Mouse (Mus musculus) erythroblast, adult 5-6 weeks (primary cell): ENCODE results near the gene Apip. TPM values are rescaled to one million over a fixed set of nuclear protein-coding genes. Genes with fewer than 3 reads are reported as not detected.
A peak's percentile ranks its signal among the peaks of the same experiment; 100 is the strongest.

Experiments used
- ATAC-seq: replicated peaks from 2 replicates; pipeline ENCODE4 v1.8.0; 2016; ENCODE audit warnings: moderate number of reproducible peaks, mild to moderate bottlenecking, moderate TSS enrichment, inconsistent platforms; ENCODE audit not compliant: poor library complexity, low FRiP score, severe bottlenecking
- total RNA-seq, 2 experiments: library from RNA; stranded (forward) in 1 of 2; stranded (reverse) in 1 of 2; fragments of 150-400 nt in 1 of 2; fragments of 200-764, 138-1000 nt in 1 of 2; gene quantifications; 2 replicates each; pipeline versions ENCODE4 v1.2.3 to v1.2.4; 2015 to 2017; ENCODE audit warnings: low replicate concordance in 2 of 2

The Apip gene
- total RNA-seq (2015; ENCODE audit: low replicate concordance): 10.7 and 38.2 TPM in 2 replicates
- total RNA-seq (2017; ENCODE audit: low replicate concordance): 16.7 and 21.2 TPM in 2 replicates

DNA sequence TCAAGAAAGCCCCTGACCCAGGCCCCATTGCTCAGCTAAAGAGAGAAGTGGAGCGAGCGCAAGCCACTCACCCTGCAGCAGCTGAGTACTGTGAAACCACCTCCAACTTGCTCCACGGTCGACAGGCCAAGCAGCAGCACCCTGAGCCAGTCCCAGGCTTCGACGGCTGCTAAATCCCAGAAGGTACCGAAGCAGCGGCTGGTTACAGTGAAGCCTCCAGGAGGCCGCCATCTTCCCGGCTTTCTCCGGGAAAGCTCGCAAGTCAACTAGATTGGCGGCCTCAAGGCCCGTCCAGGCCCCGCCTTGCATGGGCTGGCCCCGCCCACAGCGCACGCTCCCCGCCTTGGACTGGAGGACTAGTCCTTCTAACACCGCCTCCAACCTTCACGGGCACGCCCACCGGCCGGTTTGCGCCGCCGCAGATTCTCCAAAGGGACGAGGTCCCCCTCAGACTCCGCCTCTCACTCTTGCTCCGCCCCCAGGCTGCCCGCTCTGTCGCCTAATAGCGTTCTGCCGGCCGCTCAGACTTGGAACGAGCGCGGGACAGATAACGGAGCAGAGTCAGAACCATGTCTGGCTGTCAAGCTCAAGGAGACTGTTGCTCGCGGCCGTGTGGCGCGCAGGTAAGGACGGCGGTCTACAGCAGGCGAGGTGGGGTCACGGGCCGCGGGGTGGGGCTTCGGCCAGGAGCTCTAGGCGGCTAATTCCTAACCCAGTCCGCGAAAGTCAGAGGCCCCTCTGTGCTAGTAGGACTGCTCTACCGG, at the start of gene Apip, which contains the start of gene Pdhx:
Gene Apip, plus strand, starts transcription at position 457 of the 764 bp plus-strand sequence.
Gene Pdhx, minus strand, starts transcription at position 295 of the 764 bp plus-strand sequence.
- peak; percentile 95 for ATAC-seq

DNA sequence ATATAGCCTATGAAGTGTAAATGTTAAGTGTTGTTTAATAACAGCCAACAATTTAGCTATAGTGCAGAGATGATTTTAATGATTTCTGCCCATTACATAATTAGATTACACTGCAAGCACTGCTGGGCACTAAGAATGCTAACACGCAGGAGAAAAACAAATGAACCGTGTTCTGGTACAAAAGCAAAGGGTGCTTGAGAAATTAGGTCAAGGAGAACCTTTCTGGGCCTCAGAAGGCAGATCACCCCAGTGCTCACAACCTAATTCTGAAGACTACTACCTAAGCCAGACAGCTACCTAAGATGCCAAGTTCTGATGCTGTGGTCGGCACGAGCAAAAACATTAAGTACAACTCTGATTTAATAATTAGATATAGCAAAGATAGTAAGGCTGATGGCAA, 35.6 kb upstream of the Apip start:
- no peak for ATAC-seq

DNA sequence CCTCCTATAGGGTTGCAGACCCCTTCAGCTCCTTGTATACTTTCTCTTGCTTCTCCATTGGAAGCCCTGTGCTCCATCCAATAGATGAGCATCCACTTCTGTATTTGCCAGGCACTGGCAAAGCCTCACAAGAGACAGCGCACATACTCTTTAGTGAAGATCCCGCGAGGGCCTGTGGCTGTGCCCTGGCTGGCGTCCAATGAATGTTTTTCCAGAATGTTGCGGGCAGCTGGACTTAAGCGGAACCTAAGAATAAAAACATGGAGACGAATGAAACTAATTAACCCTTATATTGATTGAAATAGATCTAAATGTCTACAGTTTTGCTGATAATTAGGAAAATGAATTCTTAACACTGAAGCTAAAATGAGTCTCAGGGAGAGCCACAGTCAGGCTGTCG, 32.6 kb upstream of the Apip start:
- no peak for ATAC-seq

DNA sequence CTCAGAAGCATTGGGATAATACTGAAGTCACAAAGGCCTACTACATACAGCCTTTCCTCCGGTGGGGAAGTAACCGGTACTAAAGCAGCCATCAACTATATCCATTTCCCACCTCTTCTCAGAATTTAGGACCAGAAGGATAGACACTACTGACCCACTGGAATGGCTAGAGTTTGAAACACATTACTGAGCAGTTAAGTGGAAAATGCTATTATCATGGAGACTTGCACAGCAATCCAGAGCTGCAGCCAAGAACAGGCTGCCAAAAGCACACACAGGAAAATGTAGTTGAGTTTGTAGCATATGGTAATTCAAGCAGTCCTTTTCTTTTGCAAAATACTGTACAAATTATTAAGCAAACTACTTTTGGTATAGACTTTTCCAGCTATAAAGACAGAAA, 28.2 kb upstream of the Apip start:
- no peak for ATAC-seq

DNA sequence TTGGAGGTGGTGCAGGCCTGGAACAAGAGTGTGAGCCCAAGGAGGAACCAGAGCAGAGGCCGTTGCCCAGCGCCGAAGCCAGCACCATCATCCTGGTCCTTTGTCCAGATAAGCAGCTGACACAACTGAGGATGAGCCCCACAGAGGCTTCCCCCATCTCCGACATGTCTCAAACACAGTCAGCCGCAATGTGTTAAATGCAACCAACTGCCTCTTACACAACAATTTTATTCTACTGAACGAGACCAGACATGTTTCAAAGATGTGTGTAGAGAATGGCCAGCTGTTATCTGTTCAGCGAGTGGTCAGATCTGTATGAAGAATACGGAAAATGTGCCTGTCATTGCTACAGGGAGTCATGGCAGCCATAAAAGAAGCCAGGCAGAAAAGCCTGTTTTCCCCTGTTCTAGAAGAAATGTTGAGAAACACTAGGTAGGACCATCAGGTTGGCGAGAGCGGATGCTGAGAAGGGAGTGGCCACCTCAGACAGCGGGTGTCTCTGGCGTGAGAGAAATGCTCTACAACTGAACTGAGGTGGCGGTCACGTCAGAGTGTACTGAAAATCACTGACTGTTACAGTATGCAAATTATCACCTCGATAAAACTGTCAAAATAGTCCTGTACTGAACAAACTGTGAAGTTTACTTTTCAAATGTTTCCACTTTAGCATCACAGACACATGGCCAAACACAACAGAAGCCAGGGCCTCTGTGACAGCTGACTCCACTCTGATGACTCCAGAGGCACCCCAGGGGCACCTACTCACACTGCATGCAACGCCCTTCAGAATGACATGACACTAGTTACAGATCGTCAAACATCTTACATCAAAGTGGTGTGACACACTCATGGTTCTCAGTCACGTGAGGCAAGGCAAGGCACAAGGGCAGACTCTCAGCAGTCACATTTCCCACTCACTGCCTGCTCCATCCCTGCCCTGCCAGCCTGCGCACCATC, 21.3 kb upstream of the Apip start:
- no peak for ATAC-seq

DNA sequence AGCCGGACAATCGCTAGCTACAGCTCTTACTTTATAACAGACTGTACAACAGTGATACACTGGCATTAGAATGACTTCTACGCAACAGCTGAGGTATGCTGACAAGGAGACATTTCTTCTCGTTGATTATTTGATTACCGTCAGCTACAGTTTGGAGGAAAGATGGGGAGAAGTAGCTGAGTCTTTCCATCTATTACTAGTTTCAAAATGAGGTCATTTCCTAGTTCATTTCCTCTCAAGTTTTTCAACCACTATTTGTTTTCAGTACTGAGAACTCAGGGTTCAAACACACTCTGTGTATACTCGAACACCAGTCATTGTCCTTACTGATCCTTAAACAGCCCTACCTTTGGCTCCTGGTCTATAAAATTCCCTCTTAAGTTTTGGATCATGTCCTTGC, 17.7 kb upstream of the Apip start:
- no peak for ATAC-seq

DNA sequence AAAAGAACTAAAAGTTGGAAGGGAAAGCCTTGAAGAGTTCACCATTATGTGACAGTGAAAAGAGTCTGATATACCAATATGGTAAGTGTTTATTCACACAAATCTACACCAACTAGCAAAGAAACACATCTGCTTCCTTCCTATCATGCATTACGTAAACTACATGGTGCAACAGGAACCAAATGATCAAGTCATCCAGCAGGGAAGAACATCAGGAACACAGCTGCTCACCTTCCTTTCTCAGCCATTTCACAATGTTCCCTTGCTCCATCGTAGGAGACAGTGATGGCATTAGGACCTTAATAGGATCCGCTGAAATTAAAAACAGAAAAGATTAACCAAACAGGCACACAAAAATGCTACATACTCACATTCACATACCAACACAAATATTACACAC, 15.2 kb upstream of the Apip start:
- no peak for ATAC-seq

DNA sequence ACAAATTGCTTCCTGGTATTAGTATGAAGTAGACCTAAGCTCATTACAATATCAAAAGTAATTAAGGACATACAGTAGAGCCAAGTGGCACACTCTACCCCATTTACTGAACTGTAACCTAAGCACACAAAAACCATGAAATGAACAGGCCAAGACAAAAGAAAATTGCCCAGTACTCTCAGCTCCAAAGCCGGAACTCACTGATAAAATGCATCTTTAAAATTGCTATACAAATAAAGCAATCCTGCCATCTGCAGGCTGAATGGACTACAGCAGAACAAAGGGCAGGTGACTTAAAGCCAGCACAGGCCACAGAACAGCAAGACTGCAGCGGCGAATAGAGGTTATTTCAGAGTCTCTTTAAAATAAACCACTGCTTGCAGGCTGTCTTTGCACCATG, 10.6 kb upstream of the Apip start:
- no peak for ATAC-seq

DNA sequence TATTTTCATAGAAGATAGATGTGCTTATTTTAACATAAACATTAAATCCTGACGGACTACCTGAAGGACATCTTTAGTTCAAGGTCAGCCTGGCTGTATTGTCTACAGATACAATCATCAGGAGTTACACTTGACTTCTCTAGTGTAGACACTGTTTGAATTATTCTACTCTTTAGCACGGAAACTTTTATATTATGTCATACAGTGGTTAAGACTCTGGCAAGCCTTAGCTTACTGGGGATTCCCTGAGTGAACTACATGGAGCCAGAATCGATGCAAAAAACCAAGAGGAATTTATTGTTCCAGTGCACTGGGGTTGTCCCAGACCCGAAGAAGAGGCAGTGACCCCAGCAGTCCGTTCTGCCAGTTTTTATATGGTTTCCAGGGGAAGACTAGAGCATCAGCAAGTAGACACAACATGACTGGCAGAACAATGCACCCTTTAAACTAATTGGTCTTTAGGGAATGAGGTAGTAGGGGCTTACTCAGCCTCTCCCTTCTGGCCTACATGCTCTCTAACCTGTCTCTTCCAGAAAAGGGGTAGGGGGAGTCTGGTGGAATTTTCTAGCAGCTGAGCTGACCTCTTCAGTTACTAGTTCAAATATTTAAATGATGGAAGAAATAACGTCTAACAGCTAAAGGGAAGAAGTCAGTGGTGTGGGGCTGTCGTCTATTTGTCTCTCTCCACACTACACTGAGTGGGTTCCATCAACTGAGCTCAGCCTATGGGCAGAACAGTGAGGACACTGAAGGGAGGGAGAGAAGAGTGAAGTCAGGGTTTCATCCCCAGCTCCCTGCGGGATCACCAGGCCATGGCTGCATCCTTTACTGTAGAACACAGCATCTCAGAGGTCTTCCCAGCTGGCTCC, 6.6 kb upstream of the Apip start:
- no peak for ATAC-seq

DNA sequence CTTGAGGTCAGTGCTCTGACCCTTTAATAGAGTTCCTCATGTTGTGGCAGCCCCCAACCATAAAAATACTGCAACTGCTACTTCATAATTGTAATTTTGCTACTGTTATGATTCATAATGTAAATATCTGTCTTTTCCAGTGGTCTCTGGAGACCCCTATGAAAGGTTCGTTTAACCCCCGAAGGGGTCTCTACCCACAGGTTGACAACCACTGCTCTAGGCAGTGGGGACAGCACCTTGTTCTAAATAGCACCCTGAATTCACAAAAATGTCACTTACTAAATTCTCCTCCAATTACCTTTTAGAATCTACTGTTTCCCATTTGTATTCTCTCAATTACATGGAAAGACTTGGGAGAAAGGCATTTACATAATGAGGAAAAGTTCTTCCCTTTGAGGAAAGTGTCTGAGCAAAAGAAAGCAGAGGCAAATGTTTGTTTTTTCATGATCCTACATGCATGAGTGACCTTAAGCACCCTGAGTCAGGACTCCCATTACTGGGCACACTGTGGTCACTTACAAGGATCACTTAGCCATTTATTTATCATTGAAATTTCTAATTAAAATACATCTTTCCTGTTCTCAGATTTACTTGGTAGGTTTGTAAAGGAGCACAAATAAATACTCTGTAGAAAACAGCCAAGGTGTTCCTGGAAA, 5.8 kb upstream of the Apip start:
- ATAC-seq: no peak

DNA sequence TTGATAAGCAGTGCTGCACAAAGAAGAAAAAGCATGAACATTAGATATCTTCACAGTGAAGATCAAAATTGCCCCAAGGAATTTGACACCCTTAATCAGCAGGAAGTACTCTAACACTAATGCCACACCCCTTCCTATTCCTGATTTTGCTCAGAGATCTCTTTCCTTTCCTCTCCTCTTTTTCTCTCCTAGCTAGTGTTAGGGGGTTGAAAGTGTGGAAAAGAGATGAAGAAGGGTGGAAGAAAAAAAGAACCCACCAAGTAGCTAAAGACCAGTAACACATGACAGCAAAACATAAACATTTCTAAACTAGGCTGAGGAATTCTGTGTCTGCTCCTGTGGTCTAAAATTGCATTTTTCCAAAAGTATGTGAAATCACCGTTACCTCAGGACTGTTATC, 4.9 kb upstream of the Apip start:
- no peak for ATAC-seq

DNA sequence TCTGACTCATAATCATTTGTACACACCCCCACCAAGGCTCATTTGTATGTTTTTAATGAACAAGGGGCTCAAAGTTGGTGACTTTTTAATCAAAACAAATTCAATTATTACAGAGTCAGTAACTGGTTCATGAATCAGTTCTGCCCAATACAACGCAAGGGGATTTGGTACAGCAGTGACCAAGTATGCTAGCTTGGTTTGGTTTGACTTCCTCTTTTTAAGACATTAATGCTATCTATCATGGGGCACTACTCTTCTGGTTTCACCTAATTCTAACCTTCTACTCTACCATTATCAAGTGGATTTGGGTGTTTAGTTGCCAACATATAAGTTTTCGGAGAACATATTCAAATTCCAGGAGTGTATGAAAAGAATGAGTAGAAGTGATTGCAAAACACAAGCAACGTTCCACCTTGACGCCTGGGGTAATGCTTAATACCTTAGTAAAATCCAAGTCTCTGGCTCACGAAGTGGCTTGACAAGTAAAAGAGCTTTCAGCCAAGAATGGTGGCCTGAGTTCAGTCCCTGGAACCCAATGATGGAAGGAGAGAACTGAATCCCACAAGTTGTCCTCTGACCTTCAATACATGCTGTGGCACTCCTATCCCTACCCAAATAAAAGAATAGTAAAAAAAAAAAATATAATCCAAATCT, 3.6 kb upstream of the Apip start:
- no peak for ATAC-seq

DNA sequence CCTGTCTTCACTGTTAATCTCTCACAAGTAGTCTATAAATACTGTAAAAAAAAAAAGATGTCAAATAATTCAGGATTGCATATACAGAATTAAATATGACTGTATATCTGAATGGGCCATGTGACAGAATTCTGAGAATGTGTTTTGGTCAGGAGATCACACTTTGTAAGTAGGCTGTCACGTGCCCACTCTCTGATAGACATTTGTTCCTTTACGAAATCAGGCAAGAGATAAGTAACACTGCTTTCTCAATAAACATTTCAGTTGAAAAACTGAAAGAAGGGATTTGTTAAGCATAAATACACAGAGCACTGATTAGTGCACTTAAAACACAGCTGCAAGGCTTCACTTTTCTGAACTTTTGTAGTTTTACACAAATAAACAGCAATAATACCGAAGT, 2.9 kb upstream of the Apip start:
- ATAC-seq: no peak

DNA sequence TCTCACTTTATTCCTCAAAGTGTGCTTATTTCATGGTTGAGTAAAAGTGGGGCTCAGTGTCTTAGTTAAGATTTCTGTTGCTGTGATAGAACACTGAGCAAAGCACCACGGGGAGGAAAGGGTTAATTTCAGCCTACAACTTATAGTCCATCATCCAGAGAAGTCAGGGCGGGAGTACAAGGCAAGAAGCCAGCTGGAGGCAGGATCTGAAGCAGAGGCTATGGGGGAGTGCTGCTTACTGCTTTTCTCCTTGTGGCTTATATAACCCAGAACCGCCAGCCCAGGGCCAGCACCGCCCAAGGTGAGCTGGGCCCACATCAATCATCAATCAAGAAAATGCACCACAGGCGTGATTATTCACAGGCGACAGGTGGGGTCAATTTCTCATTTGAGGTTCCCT, 7.6 kb downstream of the Apip start:
- no peak for ATAC-seq

DNA sequence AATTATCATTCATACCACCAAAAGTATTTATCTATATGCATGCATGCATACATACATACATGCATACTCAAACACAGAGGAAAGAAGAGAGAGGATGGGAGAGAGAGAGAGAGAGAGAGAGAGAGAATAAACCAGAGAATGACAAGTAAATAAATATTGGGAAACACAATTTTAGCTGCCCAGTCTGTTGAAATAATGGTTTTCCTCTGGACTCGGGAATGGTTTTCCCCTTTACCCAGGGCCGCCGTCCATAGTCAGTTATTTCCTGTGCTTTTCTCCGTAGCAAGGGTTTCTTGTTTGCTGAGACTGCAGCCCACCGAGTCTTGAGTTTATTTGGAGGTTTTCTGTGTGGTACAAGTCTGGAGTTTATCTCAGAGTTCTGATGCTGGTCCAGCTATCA, 8.2 kb downstream of the Apip start:
- no peak for ATAC-seq

DNA sequence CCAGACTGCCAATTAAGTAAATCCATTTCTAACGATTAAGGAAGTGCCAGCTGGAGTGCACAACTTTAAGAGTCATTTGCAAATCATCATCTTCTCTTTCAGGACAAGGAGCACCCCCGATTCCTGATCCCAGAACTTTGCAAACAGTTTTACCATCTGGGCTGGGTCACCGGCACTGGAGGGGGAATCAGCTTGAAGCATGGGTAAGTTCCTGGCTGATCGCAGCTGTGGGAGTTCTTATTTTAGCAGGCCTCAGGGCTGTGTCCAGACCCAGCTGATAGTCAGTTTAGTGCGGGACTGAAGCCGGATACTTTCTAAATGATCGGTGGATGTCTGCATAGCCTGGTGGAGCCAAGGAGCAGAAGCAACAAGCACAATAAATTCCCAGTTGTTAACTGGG, 9.4 kb downstream of the Apip start:
- ATAC-seq: no peak

DNA sequence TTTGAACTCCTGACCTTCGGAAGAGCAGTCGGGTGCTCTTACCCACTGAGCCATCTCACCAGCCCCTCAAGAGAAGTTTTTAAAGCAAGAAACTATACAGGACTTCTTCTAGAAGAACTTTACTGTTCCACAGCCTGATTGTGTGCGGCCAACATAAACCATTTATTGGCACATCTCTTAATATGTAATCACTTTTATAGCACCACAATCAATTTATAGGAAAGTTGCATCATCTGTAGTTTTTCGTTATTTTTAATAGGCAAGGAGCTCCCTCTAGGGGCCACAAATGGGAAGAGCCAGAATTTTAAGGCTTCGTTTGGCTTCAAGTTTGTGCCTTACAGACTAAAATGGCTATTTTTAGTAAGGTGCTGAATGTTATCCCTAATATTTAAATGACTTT, 11.0 kb downstream of the Apip start:
- peak; percentile 73 for ATAC-seq

DNA sequence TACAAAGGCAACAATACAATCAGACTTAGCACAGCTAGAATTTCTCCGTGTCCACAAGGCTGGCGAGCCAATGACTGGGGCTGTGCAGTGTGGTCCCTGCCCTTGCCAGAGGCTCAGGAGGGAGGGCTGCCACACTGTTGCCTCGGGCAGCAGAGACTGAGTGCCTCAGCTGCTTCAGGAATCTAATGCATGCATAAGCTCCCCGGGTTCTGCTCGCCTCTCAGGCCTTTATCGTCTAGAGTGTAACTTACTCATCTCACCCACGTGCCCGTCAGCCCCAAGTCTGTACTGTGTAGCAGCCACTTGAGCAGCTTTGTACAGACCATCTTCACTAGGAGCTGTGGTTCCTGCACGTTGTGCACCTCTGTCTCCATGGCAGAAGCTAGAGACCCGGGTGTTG, 12.2 kb downstream of the Apip start:
- ATAC-seq: no peak

DNA sequence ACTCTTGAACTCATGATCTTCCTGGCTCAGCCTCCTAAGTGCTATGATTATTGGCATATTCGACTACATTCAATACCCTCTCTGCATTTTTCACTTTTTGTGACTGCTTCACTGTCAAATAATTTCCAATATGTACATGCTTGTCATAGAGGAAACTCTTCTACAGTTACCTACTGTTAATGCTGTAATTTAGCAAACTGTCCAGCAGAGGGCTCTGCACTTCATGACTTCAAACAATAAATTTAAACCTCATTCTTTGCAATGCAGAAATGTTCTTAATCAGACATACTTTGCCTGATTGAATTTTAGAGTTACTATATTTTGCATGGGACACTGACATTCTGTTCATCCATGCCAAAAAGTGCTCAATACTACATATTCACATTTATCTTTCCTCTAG, 13.0 kb downstream of the Apip start:
- ATAC-seq: peak; percentile 60
